Mouse (Mus musculus) B cell, adult 62 days (primary cell): Measurements from ENCODE around the gene AL607142.1. TPM values are rescaled to one million over a fixed set of nuclear protein-coding genes. Genes with fewer than 3 reads are reported as not detected.

ENCODE experiments used
- total RNA-seq: library from RNA; stranded (reverse); gene quantifications from 4 replicates; pipeline ENCODE4 v1.2.4, GENCODE M21; 2023

AL607142.1 gene
- not detected in 4 replicates for total RNA-seq

GRCm38 (mm10) chr4:120064696-120065095, at the start of gene AL607142.1:
Gene AL607142.1, plus strand, starts transcription at chr4:120064996.

Other genes starting within 250 kb of the AL607142.1 start
- not detected in 4 replicates for gene Edn2, start 96.2 kb downstream of the AL607142.1 start, total RNA-seq
- gene Foxo6, start 222.4 kb downstream of the AL607142.1 start, total RNA-seq = 0.43 to 0.75 TPM (median 0.57 TPM) in 4 replicates